Mouse (Mus musculus) right cerebral cortex, adult 18-20 months (tissue): ENCODE measurements around the gene Gfpt1.
A peak's percentile ranks its signal among the peaks of the same experiment; 100 is the strongest.
"Not testable (repeated sequence)": the region's sequence is repeated elsewhere in the genome, so short reads cannot be mapped to it uniquely, and the experiment has no call there.

Experiments
- DNase-seq: peaks from one replicate; pipeline ENCODE4 v3.0.0; 2022; ENCODE audit warnings: mixed read lengths

Gene Gfpt1

GRCm38 (mm10) chr6:87042337-87043130 lies at the start of gene Gfpt1:
Gene Gfpt1, plus strand, starts transcription at chr6:87042846.
- DNase-seq: peak; percentile 96

- no peak for DNase-seq
Measured at GRCm38 (mm10) chr6:86994254-86994653, 48.4 kb upstream of the Gfpt1 start.

GRCm38 (mm10) chr6:86996629-86997307 lies 45.9 kb upstream of the Gfpt1 start:
- DNase-seq: peak; percentile 29

DNA sequence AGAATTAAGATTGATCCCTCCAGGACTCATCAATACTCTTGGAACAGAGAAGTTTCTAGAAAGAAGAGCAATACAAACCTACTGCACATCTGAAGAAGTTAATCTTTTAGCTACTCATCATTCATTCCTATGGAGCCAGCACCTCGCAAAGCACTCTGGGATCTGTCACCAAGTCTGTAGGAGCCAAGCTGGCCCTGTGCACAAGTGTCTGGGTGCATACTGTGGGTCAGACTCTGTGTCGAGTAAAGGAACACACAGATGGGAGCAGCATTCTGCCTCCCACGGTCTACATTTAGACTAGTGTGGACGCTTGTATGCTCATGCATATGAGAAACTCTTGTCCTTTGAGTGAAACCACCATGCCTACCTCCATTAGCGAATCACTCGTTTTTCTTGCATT lies 45.3 kb upstream of the Gfpt1 start:
- no peak for DNase-seq

GRCm38 (mm10) chr6:87001995-87002394 lies 40.7 kb upstream of the Gfpt1 start:
- DNase-seq: no peak

DNA sequence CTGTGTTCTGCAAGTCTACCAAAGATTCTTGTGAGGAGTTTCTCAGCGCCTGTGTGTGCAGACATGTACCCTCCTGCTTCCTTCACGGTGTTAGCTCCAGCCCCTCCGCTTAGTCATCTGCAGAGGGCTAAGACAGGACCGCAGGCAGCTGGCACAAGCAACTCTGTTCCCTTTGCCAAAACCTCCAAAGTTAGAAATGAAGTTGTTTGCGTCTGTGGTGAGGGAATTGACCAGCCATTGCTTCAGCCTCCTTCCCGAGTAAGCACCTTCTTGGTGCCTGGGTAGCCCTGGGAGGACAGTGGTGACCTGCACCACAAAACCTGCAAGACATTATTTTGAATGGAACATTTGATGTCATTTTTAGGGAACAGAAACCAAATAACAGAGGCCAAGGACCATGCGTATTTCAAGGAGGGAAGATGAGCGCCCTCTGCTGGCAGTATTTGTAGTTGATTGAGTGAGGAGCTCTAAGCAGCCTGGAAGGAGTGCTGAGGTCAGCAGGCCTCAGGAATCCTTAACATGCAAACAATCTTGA lies 40.1 kb upstream of the Gfpt1 start:
- DNase-seq: peak; percentile 85

DNA sequence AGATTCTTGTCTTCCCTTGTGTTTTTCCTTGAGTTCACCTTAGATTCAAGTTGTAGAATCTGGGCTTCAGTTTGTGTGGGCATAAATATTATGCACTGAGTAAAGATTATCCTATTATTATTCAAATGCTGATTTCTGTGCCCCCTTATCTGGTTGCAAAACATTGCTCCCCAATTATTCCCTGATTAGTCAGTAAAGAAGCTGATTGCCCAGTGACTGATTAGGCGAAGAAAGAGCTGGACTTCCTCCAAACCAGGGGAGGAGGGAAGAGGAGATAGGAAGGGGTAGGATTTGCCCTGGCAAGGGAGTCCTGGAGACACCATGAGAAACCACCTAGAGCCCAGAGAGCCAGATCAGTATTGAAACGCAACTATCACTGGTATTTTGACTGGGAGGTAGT lies 38.5 kb upstream of the Gfpt1 start:
- no peak for DNase-seq

DNA sequence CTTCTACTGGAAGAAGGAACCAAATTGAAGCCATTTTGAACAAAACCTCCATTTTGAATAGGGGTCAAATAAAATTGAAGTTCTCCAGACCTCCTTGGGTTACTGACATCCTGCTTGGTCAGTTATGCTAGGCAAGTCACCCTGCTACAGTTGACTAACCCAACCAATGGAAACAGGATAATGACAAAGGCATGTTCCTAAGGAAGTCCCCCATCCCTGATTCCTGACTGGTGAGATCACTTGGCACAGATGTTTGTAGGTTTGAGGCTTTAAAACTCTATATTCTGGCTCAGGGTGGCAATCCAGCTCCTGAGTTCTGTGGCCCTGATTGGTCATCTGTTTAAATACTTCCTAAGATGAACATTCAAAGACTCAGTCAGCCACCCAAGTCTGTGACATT lies 37.1 kb upstream of the Gfpt1 start:
- no peak for DNase-seq

DNA sequence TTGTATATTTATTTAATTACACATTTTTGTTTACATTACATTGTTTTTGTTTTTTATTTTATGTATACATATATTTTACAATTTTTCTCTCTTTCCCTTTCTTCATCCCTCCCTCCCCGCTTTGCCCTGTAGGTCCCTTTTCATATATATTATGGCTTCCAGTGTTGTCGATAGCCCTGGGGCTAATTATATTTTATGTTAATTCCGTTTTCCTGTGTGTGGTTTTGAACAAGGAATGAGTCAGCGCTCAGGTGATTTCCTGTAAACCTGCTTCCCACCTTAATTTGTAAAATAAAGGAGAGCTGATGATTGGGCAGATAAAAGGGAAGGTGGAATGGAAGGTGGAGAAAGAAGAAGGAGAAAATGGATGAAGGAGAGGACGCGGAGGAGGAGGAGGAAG lies 33.8 kb upstream of the Gfpt1 start, which contains the start of gene Nfu1:
Nfu1 (plus strand) TSS at position 350 of the 400 bp plus-strand sequence.
- DNase-seq: no peak

GRCm38 (mm10) chr6:87009692-87010328 lies 32.8 kb upstream of the Gfpt1 start:
- DNase-seq: peak; percentile 95

DNA sequence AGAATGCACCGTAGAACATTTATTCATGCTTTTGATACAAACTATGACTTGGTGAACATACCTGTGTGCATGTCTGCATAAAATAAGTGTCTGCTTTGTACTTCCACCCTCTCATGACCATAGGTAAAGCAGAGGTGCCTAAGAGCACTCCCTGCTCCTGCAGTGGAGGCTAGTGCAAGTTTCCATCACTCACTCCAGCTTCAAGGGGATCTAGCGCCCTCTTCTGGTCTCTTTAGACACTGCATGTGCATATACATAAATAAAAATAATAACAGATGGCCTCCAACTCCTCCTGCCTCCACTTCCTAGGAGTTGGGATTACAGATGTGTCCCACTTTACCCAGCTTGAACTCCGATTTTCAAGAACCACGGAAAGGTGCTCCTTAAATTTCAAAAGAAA lies 25.7 kb upstream of the Gfpt1 start:
- peak; percentile 36 for DNase-seq

- DNase-seq: no peak
Measured at GRCm38 (mm10) chr6:87018874-87019273, 23.8 kb upstream of the Gfpt1 start.

GRCm38 (mm10) chr6:87021791-87022190 lies 20.9 kb upstream of the Gfpt1 start:
- no peak for DNase-seq

DNA sequence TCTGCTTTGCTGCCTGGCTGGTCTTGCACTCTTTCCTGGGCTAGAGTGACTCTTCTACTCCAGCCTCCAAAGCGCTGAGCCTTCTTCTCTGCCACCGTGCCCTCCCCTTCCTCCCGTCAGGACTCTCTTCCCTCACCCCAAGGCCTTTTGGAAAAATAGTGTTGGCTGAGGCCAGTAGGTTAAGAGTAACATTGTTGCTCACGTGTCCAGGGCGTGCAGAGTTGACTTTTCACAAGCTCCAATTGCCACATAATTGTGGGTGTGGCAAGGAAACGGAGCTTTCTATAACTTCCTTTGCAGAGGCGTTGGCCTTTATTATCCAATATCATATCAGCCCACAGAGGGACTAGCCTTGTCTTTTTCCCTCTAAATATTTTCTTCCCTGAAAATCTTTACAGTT lies 15.7 kb upstream of the Gfpt1 start:
- DNase-seq: no peak

DNA sequence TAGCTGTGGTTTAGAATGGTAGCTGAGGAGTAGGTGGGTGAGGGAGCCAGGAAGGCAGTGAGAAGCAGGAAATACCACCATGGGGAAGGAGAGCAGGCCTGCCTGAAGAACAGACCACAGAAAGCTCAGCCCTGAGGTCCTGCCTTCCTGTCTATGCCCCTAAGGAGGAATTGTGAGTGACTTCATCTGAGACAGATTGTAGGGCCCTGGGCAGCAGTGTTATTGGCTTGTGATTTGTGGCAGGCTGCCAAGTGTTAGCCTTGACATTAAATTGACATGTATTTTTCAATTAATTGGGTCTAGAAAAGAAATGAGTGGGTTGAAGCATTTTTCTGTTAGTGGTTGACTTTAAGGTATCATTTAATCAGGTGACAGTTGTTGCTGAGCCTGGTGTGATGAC lies 13.8 kb upstream of the Gfpt1 start:
- no peak for DNase-seq

DNA sequence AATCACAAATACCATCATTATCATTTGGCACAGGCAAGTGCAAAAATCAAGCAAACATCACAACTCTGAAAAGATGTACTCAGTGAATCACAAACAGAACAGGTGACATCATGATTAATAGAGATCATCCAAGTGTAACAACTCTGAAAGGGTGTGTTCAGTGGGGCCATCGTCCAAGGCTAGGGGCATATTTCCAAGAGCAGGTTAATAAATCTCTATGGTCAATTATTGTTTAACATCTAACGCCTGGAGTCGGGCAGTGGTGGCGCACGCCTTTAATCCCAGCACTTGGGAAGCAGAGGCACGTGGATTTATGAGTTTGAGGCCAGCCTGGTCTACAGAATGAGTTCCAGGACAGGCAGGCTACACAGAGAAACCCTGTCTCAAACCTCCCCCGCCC lies 11.3 kb upstream of the Gfpt1 start:
- DNase-seq: not testable (repeated sequence)

DNA sequence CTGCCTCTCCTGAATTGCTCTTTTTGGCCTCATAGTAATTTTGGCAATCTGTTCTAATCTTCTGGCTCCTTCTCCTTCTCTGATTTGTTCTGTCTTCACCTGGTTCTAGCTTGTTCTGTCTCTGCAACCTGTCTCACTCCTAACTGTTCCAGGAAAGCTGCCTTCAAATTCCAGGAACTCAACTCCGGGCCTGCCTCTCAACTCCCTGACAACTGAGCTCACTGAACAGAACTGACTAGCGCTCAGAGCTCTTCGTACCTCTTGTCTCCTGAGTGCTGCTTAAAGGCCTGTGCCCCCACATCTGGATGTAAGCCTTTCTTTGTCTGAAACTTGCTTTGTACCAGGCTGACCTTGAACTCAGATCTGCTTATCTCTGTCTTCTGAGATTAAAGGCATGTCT lies 10.2 kb upstream of the Gfpt1 start:
- no peak for DNase-seq

- no peak for DNase-seq
Measured at GRCm38 (mm10) chr6:87034395-87034794, 8.3 kb upstream of the Gfpt1 start.

DNA sequence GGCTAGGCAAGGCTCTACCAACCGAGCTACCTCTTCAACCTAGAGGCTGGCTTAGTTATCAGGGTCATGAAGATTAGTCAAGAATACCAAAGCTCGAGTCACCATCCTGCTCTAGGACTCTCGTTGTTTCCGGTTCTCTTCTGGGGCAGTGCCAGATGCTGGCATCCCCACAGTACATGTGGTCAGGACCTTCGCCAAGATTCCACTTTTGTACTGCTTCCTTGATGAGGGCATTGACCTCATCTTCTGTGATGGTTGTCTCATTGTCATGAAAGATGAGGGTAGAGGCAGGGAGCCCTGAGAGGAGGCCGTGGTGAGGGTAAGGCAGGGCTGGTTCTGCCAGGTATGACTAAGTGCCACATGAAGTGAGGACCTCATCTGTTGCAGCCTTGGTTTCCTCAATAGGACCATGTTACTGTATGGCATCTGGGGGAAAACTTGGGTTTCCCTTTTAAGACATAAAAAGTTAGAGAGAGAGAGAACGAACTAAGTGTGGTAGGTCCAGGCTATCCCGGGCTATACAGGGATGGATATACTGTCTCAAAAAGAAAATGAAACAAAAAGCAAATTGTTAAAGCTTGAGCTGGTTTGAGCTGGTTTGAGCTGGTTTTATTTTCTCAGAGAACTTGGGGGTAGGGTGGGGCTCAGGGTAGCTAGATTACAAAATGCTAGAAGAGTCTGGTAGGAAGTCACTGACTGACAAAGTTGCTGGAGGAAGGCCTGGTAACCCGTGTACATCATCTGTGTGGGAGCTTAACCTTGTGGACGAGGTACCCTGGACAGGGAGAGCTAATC lies 4.6 kb upstream of the Gfpt1 start:
- DNase-seq: no peak

- DNase-seq: no peak
Measured at GRCm38 (mm10) chr6:87039161-87039560, 3.5 kb upstream of the Gfpt1 start.

GRCm38 (mm10) chr6:87040971-87041370 lies 1.7 kb upstream of the Gfpt1 start:
- no peak for DNase-seq

DNA sequence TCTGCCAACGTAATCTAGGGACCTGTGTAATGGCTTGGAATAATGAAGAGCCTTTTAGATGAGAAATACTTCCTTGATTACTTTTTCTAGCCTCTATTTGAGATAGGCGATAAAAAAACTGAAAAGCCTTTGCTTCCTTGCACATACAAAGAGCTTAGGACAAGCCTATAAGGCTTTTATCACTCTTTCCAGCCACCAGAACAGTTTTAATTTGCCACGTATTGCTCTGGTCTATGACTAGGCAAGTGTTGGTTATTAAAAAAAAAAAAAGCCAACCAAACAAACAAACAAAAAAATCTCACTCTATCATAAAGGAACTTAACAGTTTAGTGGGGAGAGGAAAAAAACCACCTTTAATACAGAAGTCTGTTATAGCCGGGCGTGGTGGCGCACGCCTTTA lies 1.2 kb upstream of the Gfpt1 start:
- no peak for DNase-seq

- no peak for DNase-seq
Measured at GRCm38 (mm10) chr6:87042004-87042336, 676 bp upstream of the Gfpt1 start.
